Mouse (Mus musculus) lung, postnatal 0 days (tissue): ENCODE measurements around the gene Upk1a.

Experiments
- CTCF ChIP-seq: IDR thresholded peaks from 2 replicates; pipeline ENCODE4 v1.5.1; 2016; ENCODE audit warnings: antibody characterized with exemption, mild to moderate bottlenecking
- EP300 ChIP-seq: IDR thresholded peaks from 2 replicates; pipeline ENCODE4 v1.6.1; 2016; ENCODE audit warnings: antibody characterized with exemption, mild to moderate bottlenecking, control low read depth

DNA sequence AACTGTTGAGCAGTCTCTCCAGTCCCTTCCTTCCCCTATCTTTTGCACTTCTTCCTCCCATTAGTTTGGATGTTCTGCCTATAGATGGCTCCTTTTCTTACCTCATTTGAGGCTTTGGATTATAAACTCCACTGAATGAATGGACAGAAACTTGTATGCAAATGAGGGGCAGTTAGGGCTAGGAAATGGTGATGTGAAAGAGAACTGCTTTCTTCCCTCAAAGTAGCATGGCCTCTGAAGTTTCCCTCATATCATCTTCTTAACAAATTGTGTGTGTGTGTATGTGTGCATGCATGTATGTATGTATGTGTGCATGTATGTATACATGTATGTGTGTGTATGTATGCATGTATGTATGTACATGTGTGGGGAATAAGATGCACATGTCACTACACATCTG is 16.4 kb upstream of the Upk1a start:
- TF ChIP-seq CTCF (no peak), EP300 (no peak)
